Mouse (Mus musculus) ZHBTc4 (cell line): ENCODE data around the gene Rnf216.

Source experiments
- DNase-seq: peaks from one replicate; pipeline ENCODE4 v3.0.0-alpha.2; 2011; ENCODE audit warnings: low read depth, low spot score

Gene Rnf216

DNA sequence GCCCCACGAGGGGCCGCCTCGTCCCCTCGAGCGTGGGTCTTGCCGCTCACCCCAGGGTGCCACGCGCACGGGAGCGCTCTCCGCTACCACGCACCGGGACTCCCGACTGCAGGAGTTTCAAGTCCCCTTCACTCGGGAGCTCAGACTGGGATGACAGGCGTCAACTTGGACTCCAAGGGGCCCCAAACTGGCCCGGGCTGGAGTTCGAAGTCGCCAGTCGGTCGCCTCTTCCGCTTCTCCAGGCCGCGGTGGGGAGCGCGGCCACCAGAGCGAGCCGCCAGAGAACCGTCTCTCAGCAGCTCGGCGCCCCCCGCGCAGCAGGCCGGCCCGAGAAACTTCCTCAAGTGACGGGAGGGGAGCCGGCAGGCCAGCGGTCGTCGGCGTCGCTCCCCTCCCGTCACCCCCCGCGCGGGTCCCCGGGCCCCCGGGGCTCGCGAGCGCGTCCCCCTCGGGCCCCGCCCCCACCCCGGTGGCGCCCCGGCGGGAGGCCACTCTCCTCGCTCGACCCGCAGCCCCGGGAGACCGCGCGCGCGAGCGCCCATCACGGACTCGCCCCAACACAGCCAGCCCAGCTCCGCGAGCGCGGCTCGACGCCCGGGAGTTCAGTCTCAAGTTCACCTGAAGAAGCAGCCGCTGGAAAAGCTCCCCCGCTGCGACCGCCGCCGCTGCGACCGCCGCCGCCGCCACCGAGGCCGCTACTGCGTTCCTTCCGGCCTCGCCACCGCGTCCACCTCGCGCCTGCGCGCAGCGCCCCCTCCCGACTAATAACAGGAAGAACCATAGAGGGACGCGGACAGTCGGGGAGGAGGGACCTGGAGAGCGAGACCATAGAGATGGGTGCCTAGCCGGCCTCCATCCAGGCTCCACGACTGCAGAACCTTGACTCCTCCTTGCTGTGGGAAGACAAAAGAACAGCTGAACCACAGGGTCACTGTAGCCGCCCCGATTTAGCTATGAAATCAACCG, at the start of gene Rnf216:
Gene Rnf216, minus strand, starts transcription at position 714 of the 966 bp plus-strand sequence.
- peak; percentile 97 for DNase-seq

DNA sequence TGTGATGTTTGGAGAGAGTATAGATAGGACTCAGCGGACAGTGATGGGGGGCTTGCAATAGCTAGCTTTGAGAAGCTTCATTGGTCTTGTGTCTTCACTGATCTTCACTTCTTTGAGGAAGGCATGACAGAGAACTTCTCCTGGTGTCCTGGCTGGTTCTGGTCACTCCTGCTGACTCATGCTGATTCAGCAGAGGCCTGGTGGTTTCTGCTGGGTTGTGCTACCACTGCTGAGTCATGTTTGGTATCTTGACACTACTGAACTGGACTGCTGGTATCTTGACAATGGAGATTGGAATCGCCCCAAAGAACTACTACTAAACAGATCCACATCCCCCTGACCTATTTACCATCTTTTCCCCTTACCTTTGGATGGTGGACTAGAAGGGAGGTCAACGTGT, 42.7 kb upstream of the Rnf216 start:
- no peak for DNase-seq

- DNase-seq = no peak
These were observed 41.0 kb upstream of the Rnf216 start for GRCm38 (mm10) chr5:143153756-143154155.

- DNase-seq = peak; percentile 63
These were observed 37.2 kb upstream of the Rnf216 start for GRCm38 (mm10) chr5:143150044-143150443.

DNA sequence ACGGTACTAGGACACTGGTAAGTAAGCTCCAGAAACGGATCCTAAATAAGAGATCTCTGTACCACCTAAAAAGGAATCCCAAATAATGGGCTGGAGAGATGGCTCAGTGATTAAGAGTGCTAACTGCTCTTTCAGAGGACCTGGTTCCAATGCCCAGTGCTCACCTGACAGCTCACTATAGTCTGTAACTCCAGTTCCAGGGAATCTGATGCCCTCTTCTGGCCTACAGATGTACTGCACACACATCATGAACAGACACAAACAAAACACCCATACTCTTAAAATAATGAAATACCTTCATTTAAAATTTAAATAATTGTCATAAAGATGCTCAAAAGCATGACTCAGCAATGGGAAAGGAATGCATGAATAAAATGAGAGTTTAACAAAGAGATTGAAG, 36.7 kb upstream of the Rnf216 start:
- DNase-seq = peak; percentile 71

- DNase-seq = peak; percentile 62
These were observed 35.9 kb upstream of the Rnf216 start for GRCm38 (mm10) chr5:143148661-143149060.

GRCm38 (mm10) chr5:143147481-143147880, 34.7 kb upstream of the Rnf216 start, which contains the start of gene Olfr718-ps1:
Olfr718-ps1 (minus strand) TSS chr5:143147581.
- no peak for DNase-seq

DNA sequence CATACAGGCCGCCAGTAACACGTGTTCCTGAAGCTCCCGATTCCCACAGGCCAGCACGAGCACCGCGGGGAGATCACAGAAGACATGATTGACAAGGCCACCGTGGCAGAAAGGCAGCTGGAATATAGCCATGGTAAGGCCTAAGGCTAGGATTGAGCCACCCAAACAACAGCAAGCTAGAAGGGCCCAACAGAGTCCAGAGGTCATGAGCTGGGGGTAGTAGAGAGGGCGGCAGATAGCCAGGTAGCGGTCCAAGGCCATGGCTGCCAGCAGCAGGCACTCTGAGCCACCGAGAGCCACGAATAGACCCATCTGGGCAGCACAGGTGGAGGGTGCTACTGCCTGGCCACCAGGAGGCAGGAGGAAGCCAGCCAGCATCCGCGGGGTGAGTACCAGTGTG, 24.8 kb upstream of the Rnf216 start:
- peak; percentile 40 for DNase-seq

DNA sequence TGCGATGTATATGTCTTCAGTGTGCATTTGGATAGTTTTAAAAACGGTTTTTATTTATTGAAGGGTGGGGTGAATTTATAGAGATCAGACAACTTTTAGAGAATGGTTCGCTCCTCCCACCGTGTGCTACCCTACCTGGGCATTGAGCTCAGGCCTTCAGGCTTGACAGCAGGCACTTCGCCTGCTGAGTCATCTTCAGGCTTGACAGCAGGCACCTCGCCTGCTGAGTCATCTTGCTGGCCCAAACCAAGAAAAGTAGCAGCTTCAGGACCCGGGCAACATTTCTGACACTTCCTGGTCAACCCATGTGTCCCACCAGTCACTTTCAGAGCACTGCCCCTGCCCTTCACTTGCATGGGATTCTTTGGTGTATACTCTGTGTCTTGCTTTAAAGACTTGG, 22.2 kb upstream of the Rnf216 start:
- peak; percentile 69 for DNase-seq

GRCm38 (mm10) chr5:143134216-143135010, 21.6 kb upstream of the Rnf216 start:
- peak; percentile 52 for DNase-seq

DNA sequence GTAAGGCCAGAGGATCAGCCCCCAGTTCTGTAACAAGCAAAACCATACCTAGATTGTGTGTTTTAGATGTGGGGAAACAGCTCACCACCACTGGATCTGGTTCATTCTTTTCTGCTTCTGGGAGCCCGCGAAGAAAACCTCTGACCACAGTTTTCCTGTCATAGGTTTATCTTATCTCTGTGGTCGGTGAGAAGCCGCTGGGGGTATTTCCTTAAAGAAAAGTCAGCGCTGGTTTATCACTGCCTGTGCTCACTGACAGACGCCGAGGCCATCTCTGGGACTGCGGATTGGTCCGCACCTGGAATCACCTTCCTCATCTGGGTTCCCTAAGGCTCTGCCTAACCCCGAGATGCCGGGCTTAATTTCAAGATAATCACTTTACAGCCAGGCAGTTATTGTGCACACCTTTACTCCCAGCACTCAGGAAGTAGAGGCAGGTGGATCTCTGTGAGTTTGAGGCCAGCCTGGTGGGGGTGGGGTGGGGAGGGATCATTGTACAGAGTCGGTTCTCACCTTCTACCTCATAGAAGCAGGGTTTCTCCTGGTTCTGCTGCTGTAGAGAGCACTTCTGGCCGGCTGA, 20.2 kb upstream of the Rnf216 start:
- no peak for DNase-seq

GRCm38 (mm10) chr5:143130342-143130741, 17.5 kb upstream of the Rnf216 start:
- peak; percentile 73 for DNase-seq

- DNase-seq = peak; percentile 70
These were observed 16.3 kb upstream of the Rnf216 start for GRCm38 (mm10) chr5:143129101-143129500.

DNA sequence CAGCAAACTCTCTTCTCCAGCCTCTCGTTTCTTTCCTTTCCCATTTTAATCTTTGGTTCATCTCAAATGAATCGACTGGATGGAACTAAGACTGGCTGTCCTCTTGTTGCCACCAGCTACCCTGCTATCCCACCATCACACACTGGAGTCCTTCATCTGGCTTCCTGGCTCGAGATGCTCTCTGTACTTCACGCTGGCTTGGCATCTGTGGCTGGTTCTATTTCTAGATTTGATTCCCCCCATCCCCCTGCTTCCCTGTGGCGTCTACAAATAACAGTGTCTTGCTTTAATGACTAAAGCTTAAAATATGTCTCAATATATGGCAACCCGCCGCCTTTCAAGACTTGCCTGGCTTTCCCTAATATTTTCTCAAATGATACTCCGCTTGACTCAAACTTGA, 15.0 kb upstream of the Rnf216 start:
- no peak for DNase-seq

GRCm38 (mm10) chr5:143126908-143127307, 14.1 kb upstream of the Rnf216 start:
- DNase-seq = peak; percentile 82

DNA sequence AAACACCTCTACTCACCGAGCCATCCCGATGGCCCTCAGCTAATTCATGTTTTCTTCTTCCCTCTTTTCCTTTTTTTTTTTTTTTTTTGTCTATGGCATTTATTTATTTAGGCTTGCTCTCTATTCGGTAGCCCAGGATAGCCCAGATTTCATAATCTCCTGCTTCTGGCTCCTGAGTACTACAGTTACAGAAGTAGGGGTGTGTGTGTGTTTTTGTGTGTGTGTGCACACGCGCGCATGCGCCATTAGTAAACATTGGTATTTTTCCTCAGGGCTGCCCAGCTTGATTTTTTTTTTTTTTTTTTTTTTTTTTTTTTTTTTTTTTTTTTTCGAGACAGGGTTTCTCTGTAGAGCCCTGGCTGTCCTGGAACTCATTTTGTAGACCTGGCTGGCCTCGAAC, 13.3 kb upstream of the Rnf216 start:
- no peak for DNase-seq

- DNase-seq = no peak
These were observed 12.8 kb upstream of the Rnf216 start for GRCm38 (mm10) chr5:143125601-143126000.

- DNase-seq = no peak
These were observed 12.1 kb upstream of the Rnf216 start for GRCm38 (mm10) chr5:143124805-143125378.

DNA sequence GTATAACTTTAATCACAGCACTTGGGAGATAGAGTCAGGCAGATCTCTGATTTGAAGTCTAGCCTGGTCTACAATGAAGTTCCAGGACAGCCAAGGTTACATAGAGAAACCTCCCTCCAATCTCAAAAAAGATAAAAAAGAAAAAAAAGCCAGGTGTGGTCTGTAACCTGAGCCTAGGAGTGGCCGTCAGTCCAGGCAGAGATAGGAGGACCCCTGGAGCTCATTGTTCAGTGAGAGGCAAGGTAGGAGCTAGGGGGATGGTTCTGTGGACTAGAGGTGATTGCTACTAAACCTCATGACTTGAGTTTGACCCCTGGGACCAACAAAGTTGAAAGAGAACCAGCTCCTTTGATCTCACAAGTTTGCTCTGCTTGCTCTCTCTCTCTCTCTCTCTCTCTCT, 9.9 kb upstream of the Rnf216 start:
- peak; percentile 89 for DNase-seq

GRCm38 (mm10) chr5:143122125-143122524, 9.3 kb upstream of the Rnf216 start:
- peak; percentile 80 for DNase-seq

DNA sequence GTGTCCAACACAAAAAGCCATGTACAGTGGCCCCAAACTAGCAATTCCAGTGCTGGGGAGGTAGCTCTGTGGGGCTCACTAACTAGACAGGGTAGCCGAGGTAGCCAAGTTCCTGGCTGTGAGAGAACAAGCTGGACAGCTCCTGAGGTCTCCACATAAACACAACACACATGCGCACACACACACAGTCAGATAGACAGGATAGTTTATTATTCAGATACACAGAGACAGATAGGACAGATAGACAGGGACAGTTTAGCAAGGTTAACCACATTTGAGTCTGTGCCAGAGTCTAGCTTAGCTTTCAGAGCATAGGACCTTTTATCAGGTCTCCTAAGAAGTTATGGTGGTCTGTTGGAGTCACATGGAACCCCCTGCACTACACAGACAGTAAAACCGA, 6.0 kb downstream of the Rnf216 start:
- no peak for DNase-seq

- DNase-seq = no peak
These were observed 9.6 kb downstream of the Rnf216 start for GRCm38 (mm10) chr5:143103231-143103630.
